Mouse (Mus musculus) midbrain, embryonic 10.5 days (tissue): ENCODE data around the gene Hip1r. TPM values are rescaled to one million over a fixed set of nuclear protein-coding genes. Genes with fewer than 3 reads are reported as not detected.

ENCODE experiments used
- DNase-seq: peaks from one replicate; pipeline ENCODE4 v3.0.0-alpha.2; 2017; ENCODE audit warnings: low spot score
- H3K27ac ChIP-seq: fragments of 300-500 bp; sonication (generic); replicated peaks from 2 replicates; pipeline ENCODE4 v1.5.1; 2016; ENCODE audit warnings: mild to moderate bottlenecking
- H3K27me3 ChIP-seq: fragments of 300-500 bp; sonication (generic); 2 replicates; pipeline ENCODE4 v1.6.1; 2016; ENCODE audit warnings: low read depth, mild to moderate bottlenecking; ENCODE audit not compliant: poor library complexity, severe bottlenecking
- H3K36me3 ChIP-seq: fragments of 300-500 bp; sonication (generic); 2 replicates; pipeline ENCODE4 v1.6.1; 2016; ENCODE audit warnings: mild to moderate bottlenecking, moderate library complexity
- H3K4me1 ChIP-seq: fragments of 300-500 bp; sonication (generic); 2 replicates; pipeline ENCODE4 v1.6.1; 2016
- H3K4me3 ChIP-seq: fragments of 300-500 bp; sonication (generic); 2 replicates; pipeline ENCODE4 v1.5.1; 2016; ENCODE audit warnings: mild to moderate bottlenecking, moderate library complexity
- H3K9me3 ChIP-seq: fragments of 300-500 bp; sonication (generic); replicated peaks from 2 replicates; pipeline ENCODE4 v1.6.1; 2016; ENCODE audit warnings: mild to moderate bottlenecking
- WGBS: fragments of 180-500 bp; shearing (Covaris S2); methylation state at CpG from one replicate; pipeline ENCODE4 v1.1.7; 2016; 5-methylcytosine and 5-hydroxymethylcytosine counted together
- polyA plus RNA-seq: library from polyadenylated mRNA; unstranded; fragments of >200 nt; fragmentation: Nextera tagmentation; extraction: Ambion mirVana; gene quantifications from 2 replicates; pipeline ENCODE4 v1.2.1, GENCODE M21; 2016

The Hip1r gene
- 6.6 and 9.2 TPM in 2 replicates for polyA plus RNA-seq

GRCm38 (mm10) chr5:123973299-123974178 lies at the start of gene Hip1r:
TSS of gene Hip1r (plus strand) at chr5:123973628.
- Histone ChIP-seq H3K4me1 (peaks cover 37% of the 10 kb centered on the region), H3K27me3 (peaks cover 49% of the 10 kb centered on the region), H3K27ac (peak within 1 kb of the TSS; percentile 79), H3K36me3 (no peaks in the 10 kb centered on the region), H3K4me3 (peak within 1 kb of the TSS; percentile 75), H3K9me3 (no peaks in the 10 kb centered on the region)
- DNase-seq, result peak; percentile 63
- WGBS, result 1% methylated on average over 101 of the region's 106 CpGs

- H3K36me3 ChIP-seq, result peaks cover 78% of the 10 kb centered on the region
- no peak within 1 kb of the TSS for H3K27ac ChIP-seq
Measured at GRCm38 (mm10) chr5:123927118-123927517, 46.3 kb upstream of the Hip1r start, which contains the start of gene Gm43518. TSS of gene Gm43518 (plus strand) at chr5:123927418.

GRCm38 (mm10) chr5:123930508-123930989 lies 42.9 kb upstream of the Hip1r start, which contains the start of gene Ccdc62:
TSS of gene Ccdc62 (plus strand) at chr5:123930679.
- Histone ChIP-seq H3K4me1 (peaks cover 12% of the 10 kb centered on the region), H3K4me3 (peak within 1 kb of the TSS; percentile 88), H3K9me3 (no peaks in the 10 kb centered on the region), H3K27ac (peak within 1 kb of the TSS; percentile 98), H3K36me3 (peaks cover 43% of the 10 kb centered on the region), H3K27me3 (no peaks in the 10 kb centered on the region)
- DNase-seq, result peak; percentile 93
- WGBS, result under 1% methylated on average over 56 of the region's 56 CpGs

More at GRCm38 (mm10) chr5:123927118-123927517, 46.3 kb upstream of the Hip1r start, which contains the start of gene Gm43518:
- no peak for DNase-seq
- H3K27me3 ChIP-seq, result no peaks in the 10 kb centered on the region
- peaks cover 9% of the 10 kb centered on the region for H3K4me1 ChIP-seq
- WGBS, result 94% methylated on average over 9 of the region's 9 CpGs
- no peaks in the 10 kb centered on the region for H3K9me3 ChIP-seq
- H3K4me3 ChIP-seq, result no peak within 1 kb of the TSS

- Histone ChIP-seq H3K9me3 (no peaks in the 10 kb centered on the region), H3K4me3 (peak overlapping the region; percentile 88), H3K27ac (peak overlapping the region; percentile 98), H3K36me3 (peaks cover 38% of the 10 kb centered on the region), H3K27me3 (no peaks in the 10 kb centered on the region), H3K4me1 (peaks cover 12% of the 10 kb centered on the region)
- 52% methylated on average over 13 of the region's 13 CpGs for WGBS
- no peak for DNase-seq
Measured at GRCm38 (mm10) chr5:123931131-123931530, 42.3 kb upstream of the Hip1r start.

- no peaks in the 10 kb centered on the region for H3K9me3 ChIP-seq
- no peak overlapping the region for H3K27ac ChIP-seq
- H3K4me1 ChIP-seq, result peaks cover 12% of the 10 kb centered on the region
- no peak for DNase-seq
- peaks cover 20% of the 10 kb centered on the region for H3K36me3 ChIP-seq
- H3K4me3 ChIP-seq, result no peak overlapping the region
- H3K27me3 ChIP-seq, result no peaks in the 10 kb centered on the region
Measured at GRCm38 (mm10) chr5:123932927-123933326, 40.5 kb upstream of the Hip1r start.

- DNase-seq, result no peak
- H3K9me3 ChIP-seq, result no peaks in the 10 kb centered on the region
- no peaks in the 10 kb centered on the region for H3K27me3 ChIP-seq
- H3K27ac ChIP-seq, result no peak overlapping the region
- H3K4me3 ChIP-seq, result no peak overlapping the region
- H3K36me3 ChIP-seq, result peaks cover 13% of the 10 kb centered on the region
- H3K4me1 ChIP-seq, result peaks cover 12% of the 10 kb centered on the region
- WGBS, result 93% methylated on average over 12 of the region's 12 CpGs
Measured at GRCm38 (mm10) chr5:123933556-123933955, 39.9 kb upstream of the Hip1r start.

- WGBS, result 37% methylated on average over 18 of the region's 18 CpGs
- H3K9me3 ChIP-seq, result no peaks in the 10 kb centered on the region
- H3K4me3 ChIP-seq, result no peak overlapping the region
- H3K4me1 ChIP-seq, result peaks cover 12% of the 10 kb centered on the region
- H3K27ac ChIP-seq, result no peak overlapping the region; the same call in 1 of the 2 replicates
- peaks cover 8% of the 10 kb centered on the region for H3K36me3 ChIP-seq
- no peaks in the 10 kb centered on the region for H3K27me3 ChIP-seq
- peak; percentile 38 for DNase-seq
Measured at GRCm38 (mm10) chr5:123933957-123934591, 39.4 kb upstream of the Hip1r start.

- Histone ChIP-seq H3K4me3 (no peak overlapping the region), H3K27me3 (no peaks in the 10 kb centered on the region), H3K4me1 (peaks cover 10% of the 10 kb centered on the region), H3K36me3 (no peaks in the 10 kb centered on the region), H3K9me3 (no peaks in the 10 kb centered on the region), H3K27ac (no peak overlapping the region)
- DNase-seq, result no peak
- WGBS, result 90% methylated on average over 5 of the region's 5 CpGs
Measured at GRCm38 (mm10) chr5:123935931-123936330, 37.5 kb upstream of the Hip1r start.

GRCm38 (mm10) chr5:123938479-123938878 lies 34.9 kb upstream of the Hip1r start:
- 90% methylated on average over 5 of the region's 5 CpGs for WGBS
- no peak overlapping the region for H3K27ac ChIP-seq
- H3K36me3 ChIP-seq, result no peaks in the 10 kb centered on the region
- no peaks in the 10 kb centered on the region for H3K9me3 ChIP-seq
- DNase-seq, result no peak
- H3K4me1 ChIP-seq, result peaks cover 3% of the 10 kb centered on the region; the same call in 1 of the 2 replicates
- no peaks in the 10 kb centered on the region for H3K27me3 ChIP-seq
- H3K4me3 ChIP-seq, result no peak overlapping the region

- no peaks in the 10 kb centered on the region for H3K27me3 ChIP-seq
- DNase-seq, result no peak
- H3K36me3 ChIP-seq, result no peaks in the 10 kb centered on the region
- H3K4me3 ChIP-seq, result no peak overlapping the region
- no peaks in the 10 kb centered on the region for H3K4me1 ChIP-seq
- whole genome bisulfite sequencing, result 74% methylated on average over 4 of the region's 4 CpGs
- H3K9me3 ChIP-seq, result no peaks in the 10 kb centered on the region
- no peak overlapping the region for H3K27ac ChIP-seq
Measured at GRCm38 (mm10) chr5:123946546-123946945, 26.9 kb upstream of the Hip1r start.

- no peaks in the 10 kb centered on the region for H3K36me3 ChIP-seq
- no peaks in the 10 kb centered on the region for H3K4me1 ChIP-seq
- H3K4me3 ChIP-seq, result no peak overlapping the region
- 57% methylated on average over 7 of the region's 7 CpGs for WGBS
- peak; percentile 14 for DNase-seq
- no peaks in the 10 kb centered on the region for H3K27me3 ChIP-seq
- H3K9me3 ChIP-seq, result no peaks in the 10 kb centered on the region
- no peak overlapping the region for H3K27ac ChIP-seq
Measured at GRCm38 (mm10) chr5:123947041-123947761, 26.2 kb upstream of the Hip1r start.

- no peaks in the 10 kb centered on the region for H3K27me3 ChIP-seq
- no peaks in the 10 kb centered on the region for H3K4me1 ChIP-seq
- no peaks in the 10 kb centered on the region for H3K9me3 ChIP-seq
- H3K36me3 ChIP-seq, result no peaks in the 10 kb centered on the region
- no peak overlapping the region for H3K27ac ChIP-seq
- no peak overlapping the region for H3K4me3 ChIP-seq
- WGBS, result 71% methylated on average over 5 of the region's 5 CpGs
- DNase-seq, result no peak
Measured at GRCm38 (mm10) chr5:123952365-123953045, 20.9 kb upstream of the Hip1r start.
